In the genomic region with DNA sequence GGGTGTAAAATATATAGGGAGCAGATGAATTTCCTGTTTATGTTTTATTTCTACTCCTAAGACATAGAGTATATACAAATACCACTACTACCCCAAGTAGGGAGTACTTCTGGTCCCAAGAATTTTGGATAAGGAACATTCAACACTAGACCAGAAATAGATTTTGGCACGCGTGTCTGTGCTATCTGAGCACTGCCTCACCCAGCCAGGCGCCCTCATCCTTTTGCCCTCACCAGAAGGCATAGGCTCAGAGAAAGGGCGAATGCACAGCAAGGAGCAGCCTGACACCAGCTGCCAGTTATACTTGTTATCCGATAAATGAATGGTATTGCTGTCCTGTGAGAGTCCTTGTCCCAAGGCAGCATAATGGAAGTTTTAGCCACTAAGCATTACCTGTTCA, we compare ENCODE assay signal across 12 mouse cellular contexts.
A peak's percentile ranks its signal among the peaks of the same experiment; 100 is the strongest.
DNase-seq lines count a peak whose midpoint lies in the region.
"Had no signal": no experiment of that assay in that cellular context is flagged by ENCODE, and none has a peak within 500 bp of the region (broad histone marks: within the 10 kb centered on the region; RNA-seq: fewer than 3 reads in every experiment).

No protein-coding gene starts in this region.

- DNase-seq in gastrocnemius, adult 18-20 months (ENCODE audit: low spot score): peak; percentile 46
- DNase-seq in gastrocnemius, postnatal 10 days: no peak
- DNase-seq in cerebellum, adult 11-12 months: peak; percentile 83
- peak; percentile 59 to 68 for DNase-seq in cerebellum, postnatal 36 days
- DNase-seq in heart, postnatal 10 days: peak; percentile 77 to 80
- no peak for DNase-seq in adipocyte (ENCODE audit: low spot score)
- no peak for DNase-seq in urinary bladder, postnatal 14 days (ENCODE audit: low spot score)
- DNase-seq in left cerebral cortex, postnatal 4 days: no peak
- DNase-seq: liver; lung, embryonic 14.5 days; spleen, adult 18-20 months; thymus, postnatal 4 days had no signal

- intact Hi-C loops in heart, postnatal 10 days (cut with DNase I): no loop called here
- intact Hi-C loops in left cerebral cortex, postnatal 4 days (cut with DNase I): no loop called here

Comparison
In these comparisons a context has a peak if more than half of its experiments do, and no peak if none do; other contexts are left out.
1. DNase-seq: peak in gastrocnemius, adult 18-20 months (single experiment), cerebellum, adult 11-12 months (single experiment), cerebellum, postnatal 36 days (2 of 2) and heart, postnatal 10 days (2 of 2); none in gastrocnemius, postnatal 10 days (single experiment), adipocyte (single experiment), urinary bladder, postnatal 14 days (single experiment) and left cerebral cortex, postnatal 4 days (single experiment).